Mouse (Mus musculus) ES-E14 (cell line): Measurements from ENCODE around the gene Fam71e1.

Experiments used
- CHD2 ChIP-seq: IDR thresholded peaks from 2 replicates; pipeline ENCODE4 v1.6.1; 2014; ENCODE audit warnings: mild to moderate bottlenecking, low read depth, low read length, inconsistent platforms
- ZC3H11A ChIP-seq: IDR thresholded peaks from 2 replicates; pipeline ENCODE4 v1.6.1; 2012; ENCODE audit warnings: low read depth, mild to moderate bottlenecking, inconsistent platforms, low read length, borderline replicate concordance
- ZNF384 ChIP-seq: IDR thresholded peaks from 2 replicates; pipeline ENCODE4 v1.6.1; 2012; ENCODE audit warnings: low read depth, low read length, inconsistent platforms

- TF ChIP-seq ZNF384 = no peak
- TF ChIP-seq ZC3H11A = no peak
- no peak for TF ChIP-seq CHD2
These were observed 26.4 kb upstream of the Fam71e1 start for GRCm38 (mm10) chr7:44469677-44470675.
